In genomic region chr8:120549321-120549921, GRCm38 (mm10) we compare ENCODE assay signal across 9 mouse cellular contexts. TPM values are rescaled to one million over a fixed set of nuclear protein-coding genes. Genes with fewer than 3 reads are reported as not detected.
A peak's percentile ranks its signal among the peaks of the same experiment; 100 is the strongest.
DNase-seq lines count a peak whose midpoint lies in the region; ATAC-seq lines count a peak whose summit lies in the region.
"Had no signal": no experiment of that assay in that cellular context is flagged by ENCODE, and none has a peak within 500 bp of the region (broad histone marks: within the 10 kb centered on the region; RNA-seq: fewer than 3 reads in every experiment).

No protein-coding gene starts in this region.

- peak overlapping the region; percentile 63 for H3K27ac ChIP-seq in intestine, embryonic 16.5 days (ENCODE audit: low read length)
- H3K27ac ChIP-seq in neural tube, embryonic 12.5 days: peak overlapping the region; percentile 93

- H3K9ac ChIP-seq in intestine, embryonic 16.5 days (ENCODE audit: low read depth, low read length): peak overlapping the region; percentile 60
- peak overlapping the region; percentile 52 for H3K9ac ChIP-seq in neural tube, embryonic 12.5 days

- no peaks in the 10 kb centered on the region for H3K27me3 ChIP-seq in intestine, embryonic 16.5 days (replicated peaks; ENCODE audit: control insufficient read depth, insufficient read depth, low read length)
- H3K27me3 ChIP-seq in neural tube, embryonic 12.5 days (replicated peaks): no peaks in the 10 kb centered on the region

- peak; percentile 59 to 67 for DNase-seq in cerebellum, adult 18-20 months
- peak; percentile 75 for DNase-seq in right cerebral cortex, adult 18-20 months
- DNase-seq in right cerebral cortex, postnatal 4 days: no peak
- DNase-seq in urinary bladder, postnatal 10 days (ENCODE audit: low spot score): no peak

- H3K4me2 ChIP-seq in intestine, embryonic 16.5 days (ENCODE audit: low read depth, low read length): peak overlapping the region; percentile 30; the same call in 1 of the 2 replicates
- H3K4me2 ChIP-seq in neural tube, embryonic 12.5 days (replicated peaks): peak overlapping the region; percentile 62

- no peaks in the 10 kb centered on the region for H3K36me3 ChIP-seq in intestine, embryonic 16.5 days (ENCODE audit: control insufficient read depth, insufficient read depth, low read length)
- peaks cover 11% of the 10 kb centered on the region for H3K36me3 ChIP-seq in neural tube, embryonic 12.5 days

- WGBS in intestine, embryonic 16.5 days: 14% methylated on average over 25 of the region's 25 CpGs
- WGBS in neural tube, embryonic 12.5 days: 4% methylated on average over 25 of the region's 25 CpGs

- no peak for ATAC-seq in cerebellum, adult (ENCODE audit: insufficient number of reproducible peaks, low FRiP score, low TSS enrichment)
- ATAC-seq in intestine, embryonic 16.5 days: 0 out of 2 replicates have a peak, but pooled peaks have one; percentile 1
- ATAC-seq in neural tube, embryonic 12.5 days (ENCODE audit: low FRiP score, low read depth): peak; percentile 38
- no peak for ATAC-seq in monocyte, adult 5-6 weeks (replicated peaks; ENCODE audit: insufficient number of reproducible peaks, low FRiP score, low TSS enrichment, poor library complexity, severe bottlenecking)

- H3K4me3 ChIP-seq in intestine, embryonic 16.5 days (ENCODE audit: low read length): 0 out of 2 replicates have a peak overlapping the region, but pooled peaks have one; percentile 9
- peak overlapping the region; percentile 19 for H3K4me3 ChIP-seq in neural tube, embryonic 12.5 days
- H3K4me3 ChIP-seq: myocyte had no signal

- H3K4me1 ChIP-seq in intestine, embryonic 16.5 days (ENCODE audit: control insufficient read depth, insufficient read depth, low read length): peaks cover 65% of the 10 kb centered on the region
- peaks cover 99% of the 10 kb centered on the region for H3K4me1 ChIP-seq in neural tube, embryonic 12.5 days

- no peaks in the 10 kb centered on the region for H3K9me3 ChIP-seq in intestine, embryonic 16.5 days (ENCODE audit: control insufficient read depth, low read length)
- H3K9me3 ChIP-seq in neural tube, embryonic 12.5 days: no peaks in the 10 kb centered on the region

RNA-seq across cellular contexts. Expression of gene Gins2, which starts 39.7 kb away (rescaled TPM):
- polyA plus RNA-seq in intestine, embryonic 16.5 days (2015; fragmentation: Nextera tagmentation; extraction: Ambion mirVana): 75.1 and 87.5 TPM in 2 replicates
- polyA plus RNA-seq in neural tube, embryonic 12.5 days (2016; fragmentation: Nextera tagmentation; extraction: Ambion mirVana): 53.4 and 54.7 TPM in 2 replicates
- total RNA-seq in monocyte, adult 5-6 weeks (2017): 1.1 to 3.2 TPM (median 1.3 TPM) in 3 replicates

Comparison
In these comparisons a context has a peak if more than half of its experiments do, and no peak if none do; other contexts are left out.
1. DNase-seq: peak in cerebellum, adult 18-20 months (2 of 2) and right cerebral cortex, adult 18-20 months (single experiment); none in right cerebral cortex, postnatal 4 days (single experiment) and urinary bladder, postnatal 10 days (single experiment).
2. ATAC-seq: peak in intestine, embryonic 16.5 days (single experiment) and neural tube, embryonic 12.5 days (single experiment); none in cerebellum, adult (single experiment) and monocyte, adult 5-6 weeks (single experiment).